Mouse (Mus musculus): ENCODE data around the gene Gba. TPM values are rescaled to one million over a fixed set of nuclear protein-coding genes. Genes with fewer than 3 reads are reported as not detected.
A peak's percentile ranks its signal among the peaks of the same experiment; 100 is the strongest.

The Gba gene
- polyA plus RNA-seq, 1 experiment from 2014 or later: 50.3 TPM

DNA sequence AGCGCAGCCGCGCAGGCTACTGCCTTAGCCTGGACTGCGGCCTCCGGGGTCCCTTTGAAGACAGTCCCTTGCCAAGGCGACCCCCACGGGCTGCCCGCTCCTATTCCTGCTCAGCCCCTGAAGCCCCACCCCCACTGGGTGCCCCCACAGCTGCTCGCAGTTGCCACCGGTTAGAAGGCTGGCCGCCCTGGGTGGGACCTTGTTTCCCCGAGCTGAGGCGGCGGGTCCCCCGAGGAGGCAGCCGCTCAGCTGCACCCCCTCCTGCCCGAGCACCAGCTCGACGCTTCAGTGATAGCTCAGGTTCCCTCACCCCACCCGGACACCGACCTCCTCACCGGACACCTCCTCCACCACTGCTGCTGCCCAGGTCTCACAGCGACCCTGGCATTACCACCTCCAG, 15.5 kb upstream of the Gba start:
- Histone ChIP-seq H3K27me3 (replicated peaks) (no peaks in the 10 kb centered on the region), H3K27ac (no peak overlapping the region), H3K4me3 (no peak overlapping the region), H3K9ac (0 out of 2 replicates have a peak overlapping the region, but pooled peaks have one; percentile 29), H3K36me3 (peaks cover 20% of the 10 kb centered on the region), H3K9me3 (no peaks in the 10 kb centered on the region), H3K4me1 (peaks cover 24% of the 10 kb centered on the region), H3K4me2 (replicated peaks) (0 out of 2 replicates have a peak overlapping the region, but pooled peaks have one; percentile 7)
- 49% methylated on average over 23 of the region's 23 CpGs for WGBS
- ATAC-seq (ENCODE audit: low FRiP score, low read depth): no peak

DNA sequence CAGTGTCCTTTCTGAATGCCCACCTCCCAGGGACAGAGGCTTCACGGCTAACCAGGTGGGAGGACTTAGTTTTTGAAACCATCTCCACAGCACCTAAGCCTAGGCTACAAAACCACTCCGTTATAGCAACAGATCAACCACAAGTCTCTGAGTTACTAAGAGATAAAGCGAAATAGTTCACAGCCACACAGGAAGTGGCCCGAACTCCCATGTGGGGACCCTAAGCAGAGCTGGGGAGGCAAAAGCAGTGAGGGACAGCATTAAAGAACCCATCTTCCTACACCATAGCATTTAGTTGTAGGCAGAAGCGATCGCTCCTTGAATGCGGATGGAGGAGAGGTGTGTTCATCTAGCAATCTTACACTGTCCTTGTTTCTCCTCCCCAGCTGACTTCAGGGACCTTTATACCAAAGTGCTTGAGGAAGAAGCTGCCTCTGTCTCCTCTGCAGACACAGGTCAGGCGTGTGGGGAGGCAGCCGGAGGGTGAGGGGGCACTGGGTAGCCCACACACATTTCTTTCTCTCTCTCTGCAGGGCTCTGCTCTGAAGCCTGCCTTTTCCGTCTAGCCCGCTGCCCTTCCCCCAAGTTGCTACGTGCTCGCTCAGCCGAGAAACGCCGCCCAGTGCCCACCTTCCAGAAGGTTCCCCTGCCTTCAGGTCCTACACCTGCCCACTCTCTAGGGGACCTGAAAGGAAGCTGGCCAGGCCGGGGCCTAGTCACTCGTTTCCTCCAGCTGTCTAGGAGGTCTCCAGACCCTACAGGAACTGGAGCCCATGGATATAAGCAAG, 14.8 kb upstream of the Gba start:
- no peaks in the 10 kb centered on the region for H3K27me3 ChIP-seq (replicated peaks)
- no peak for ATAC-seq (ENCODE audit: low FRiP score, low read depth)
- H3K4me3 ChIP-seq: no peak overlapping the region
- no peak overlapping the region for H3K4me2 ChIP-seq (replicated peaks)
- H3K9me3 ChIP-seq: no peaks in the 10 kb centered on the region
- 75% methylated on average over 18 of the region's 18 CpGs for WGBS
- H3K9ac ChIP-seq: no peak overlapping the region
- peaks cover 17% of the 10 kb centered on the region for H3K36me3 ChIP-seq
- peaks cover 24% of the 10 kb centered on the region for H3K4me1 ChIP-seq
- no peak overlapping the region for H3K27ac ChIP-seq

DNA sequence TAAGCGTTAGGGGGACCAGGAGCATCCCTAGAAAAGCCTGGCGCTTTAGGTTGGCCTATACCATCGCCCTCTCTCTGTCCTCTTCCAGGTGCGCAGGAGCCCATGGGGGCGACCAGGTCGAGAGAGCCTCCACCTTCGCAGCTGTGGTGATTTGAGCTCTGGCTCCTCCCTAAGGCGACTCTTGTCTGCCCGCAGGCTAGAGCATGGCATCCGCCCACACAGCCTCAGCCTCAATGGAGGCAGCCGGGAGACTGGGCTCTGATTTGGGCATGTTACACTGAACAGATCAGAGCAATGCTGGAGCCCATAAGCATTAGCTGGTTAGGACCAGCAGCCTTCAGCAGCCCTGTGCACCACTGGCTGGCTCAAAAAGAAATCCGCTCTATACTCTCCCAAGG, 14.3 kb upstream of the Gba start:
- H3K27ac ChIP-seq: no peak overlapping the region
- peaks cover 17% of the 10 kb centered on the region for H3K36me3 ChIP-seq
- no peaks in the 10 kb centered on the region for H3K9me3 ChIP-seq
- H3K4me1 ChIP-seq: peaks cover 22% of the 10 kb centered on the region
- no peak overlapping the region for H3K4me3 ChIP-seq
- WGBS: 75% methylated on average over 12 of the region's 12 CpGs
- no peak for ATAC-seq (ENCODE audit: low FRiP score, low read depth)
- H3K4me2 ChIP-seq (replicated peaks): no peak overlapping the region
- H3K27me3 ChIP-seq (replicated peaks): no peaks in the 10 kb centered on the region
- H3K9ac ChIP-seq: no peak overlapping the region

DNA sequence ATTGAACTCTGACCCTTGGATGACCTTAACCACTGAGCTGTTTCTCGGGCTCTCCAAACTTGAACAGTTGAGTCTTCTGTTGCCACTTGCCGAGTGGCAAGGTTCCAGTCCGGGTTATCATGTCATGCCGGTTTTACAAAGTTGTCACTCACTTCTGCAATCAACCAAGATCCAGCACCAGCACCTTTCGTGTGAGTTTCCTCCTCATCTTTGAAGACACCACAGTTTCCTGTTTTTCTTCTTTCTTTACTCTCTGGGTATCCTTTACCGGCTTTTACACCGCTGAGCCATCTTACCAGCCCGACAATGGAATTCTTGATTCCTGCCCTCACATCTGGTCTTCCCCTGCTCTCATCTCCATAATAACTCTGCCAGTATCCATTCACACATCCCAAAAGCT, 12.3 kb upstream of the Gba start:
- Histone ChIP-seq H3K9me3 (no peaks in the 10 kb centered on the region), H3K27me3 (replicated peaks) (no peaks in the 10 kb centered on the region), H3K36me3 (peaks cover 17% of the 10 kb centered on the region), H3K4me3 (no peak overlapping the region), H3K9ac (no peak overlapping the region), H3K4me1 (peaks cover 2% of the 10 kb centered on the region), H3K4me2 (replicated peaks) (no peak overlapping the region), H3K27ac (no peak overlapping the region)
- 86% methylated on average over 8 of the region's 8 CpGs for WGBS
- ATAC-seq (ENCODE audit: low FRiP score, low read depth): no peak

DNA sequence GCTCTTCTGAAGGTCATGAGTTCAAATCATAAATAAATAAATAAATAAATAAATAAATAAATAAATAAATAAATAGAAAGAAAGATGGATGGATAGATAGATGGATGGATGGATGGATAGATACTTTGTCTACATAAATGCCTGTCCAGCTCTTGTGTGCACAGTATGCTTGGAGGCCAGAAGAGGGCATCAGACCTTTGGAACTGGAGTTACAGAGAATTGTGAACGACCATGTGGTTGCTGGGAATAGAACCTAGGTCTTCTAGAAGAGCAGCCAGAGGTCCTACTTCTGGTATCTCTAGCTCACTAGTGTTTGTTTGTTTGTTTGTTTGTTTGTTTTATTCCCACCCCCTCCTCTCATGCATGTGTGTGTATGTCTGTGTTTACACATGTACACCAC, 9.4 kb upstream of the Gba start:
- Histone ChIP-seq H3K4me3 (no peak overlapping the region), H3K4me2 (replicated peaks) (no peak overlapping the region), H3K36me3 (peaks cover 7% of the 10 kb centered on the region), H3K27me3 (replicated peaks) (no peaks in the 10 kb centered on the region), H3K27ac (no peak overlapping the region), H3K9ac (no peak overlapping the region), H3K4me1 (0 out of 2 replicates have a peak, but pooled peaks cover 6% of the 10 kb centered on the region), H3K9me3 (no peaks in the 10 kb centered on the region)
- WGBS: 70% methylated on average over 1 of the region's 1 CpGs
- ATAC-seq (ENCODE audit: low FRiP score, low read depth): no peak

DNA sequence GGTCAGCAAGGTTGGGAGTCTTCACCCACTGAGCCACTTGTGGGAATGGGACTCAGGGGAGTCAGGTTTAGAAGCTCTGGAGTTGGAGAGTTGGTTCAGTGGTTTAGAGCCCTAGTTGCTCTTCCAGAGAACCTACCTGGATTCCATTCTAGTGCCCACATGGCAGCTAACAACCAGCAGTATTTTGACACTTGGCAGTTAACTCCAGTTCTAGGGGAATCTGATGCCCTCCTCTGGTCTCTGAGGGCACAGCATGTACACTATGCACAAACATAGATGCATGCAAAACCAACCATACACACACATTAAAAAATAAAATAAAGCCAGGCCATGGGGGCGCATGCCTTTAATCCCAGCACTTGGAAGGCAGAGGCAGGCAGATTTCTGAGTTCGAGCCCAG, 8.9 kb upstream of the Gba start:
- no peak overlapping the region for H3K4me2 ChIP-seq (replicated peaks)
- H3K9me3 ChIP-seq: no peaks in the 10 kb centered on the region
- H3K27ac ChIP-seq: no peak overlapping the region
- H3K4me3 ChIP-seq: no peak overlapping the region
- H3K36me3 ChIP-seq: peaks cover 2% of the 10 kb centered on the region
- ATAC-seq (ENCODE audit: low FRiP score, low read depth): no peak
- H3K27me3 ChIP-seq (replicated peaks): no peaks in the 10 kb centered on the region
- WGBS: 87% methylated on average over 2 of the region's 2 CpGs
- 0 out of 2 replicates have a peak, but pooled peaks cover 6% of the 10 kb centered on the region for H3K4me1 ChIP-seq
- H3K9ac ChIP-seq: no peak overlapping the region

DNA sequence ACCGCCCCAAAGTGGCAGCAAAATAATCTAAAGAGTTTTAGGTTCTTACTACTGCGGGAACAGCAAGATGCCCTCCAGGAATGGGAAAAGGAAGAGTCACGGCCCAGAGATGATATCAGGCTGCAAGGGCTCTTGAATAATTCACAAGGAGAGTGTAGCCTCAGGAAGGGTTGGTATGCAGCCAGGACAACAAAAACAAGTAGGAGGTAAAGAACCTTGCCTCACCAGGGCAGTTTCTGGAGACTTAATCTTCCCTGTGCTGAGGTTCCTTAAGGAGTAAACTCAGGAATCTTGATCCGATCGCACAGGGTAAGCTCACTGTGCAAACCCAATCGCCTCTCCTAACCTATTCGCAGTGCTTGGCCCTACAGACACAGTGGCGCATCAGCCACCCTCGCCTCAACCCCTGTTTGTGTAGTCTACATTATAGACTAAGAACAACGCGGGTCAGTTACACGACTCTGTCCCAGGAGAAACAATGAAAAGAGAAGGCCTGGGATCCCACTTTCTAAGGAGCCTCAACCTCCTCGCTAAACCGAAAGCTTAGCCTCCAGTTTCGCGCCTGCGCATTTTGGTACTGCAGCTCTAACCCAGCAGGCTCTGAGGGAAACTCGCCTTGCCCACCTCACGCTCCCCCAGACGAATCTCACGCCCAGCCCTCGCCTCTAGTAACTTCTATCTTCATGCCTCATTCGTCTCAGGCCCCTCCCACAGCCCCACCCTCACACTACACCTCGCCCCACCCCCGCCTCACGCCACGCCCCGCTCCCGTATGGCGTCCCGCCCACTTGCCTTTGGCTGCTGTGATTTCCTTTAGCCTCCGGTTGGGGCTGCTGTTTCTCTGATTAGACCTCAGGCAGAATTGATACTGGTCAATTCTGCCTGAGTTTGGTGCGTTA, 6.5 kb upstream of the Gba start:
- 0 out of 2 replicates have a peak, but pooled peaks cover 6% of the 10 kb centered on the region for H3K4me1 ChIP-seq
- H3K9ac ChIP-seq: peak overlapping the region; percentile 40
- peak overlapping the region; percentile 22 for H3K4me3 ChIP-seq
- H3K27me3 ChIP-seq (replicated peaks): no peaks in the 10 kb centered on the region
- H3K27ac ChIP-seq: peak overlapping the region; percentile 38; the same call in 1 of the 2 replicates
- peak overlapping the region; percentile 59 for H3K4me2 ChIP-seq (replicated peaks)
- H3K36me3 ChIP-seq: no peaks in the 10 kb centered on the region
- ATAC-seq (ENCODE audit: low FRiP score, low read depth): peak; percentile 94
- H3K9me3 ChIP-seq: no peaks in the 10 kb centered on the region
- whole genome bisulfite sequencing: 9% methylated on average over 33 of the region's 33 CpGs

DNA sequence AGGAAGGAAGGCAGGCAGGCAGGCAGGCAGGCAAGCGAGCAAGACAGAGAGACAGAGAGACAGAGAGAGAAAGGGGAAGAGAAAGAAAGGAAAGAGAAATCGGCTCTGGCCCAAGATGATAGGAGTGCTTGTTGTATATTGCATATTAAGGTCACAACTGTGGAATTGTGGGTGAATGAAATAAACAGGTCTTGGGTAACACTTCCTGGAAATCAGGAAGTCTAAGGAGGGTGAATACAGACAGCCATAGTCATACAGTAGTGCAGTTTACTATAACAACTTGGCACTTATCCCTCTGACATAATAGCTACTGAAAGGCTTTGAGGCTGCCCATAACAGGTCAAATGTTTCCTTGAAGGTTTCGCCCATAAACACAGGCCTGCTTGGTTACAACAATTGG, 2.9 kb upstream of the Gba start:
- H3K27me3 ChIP-seq (replicated peaks): no peaks in the 10 kb centered on the region
- no peaks in the 10 kb centered on the region for H3K9me3 ChIP-seq
- H3K4me3 ChIP-seq: no peak overlapping the region
- H3K27ac ChIP-seq: no peak overlapping the region
- WGBS: 79% methylated on average over 3 of the region's 3 CpGs
- H3K4me1 ChIP-seq: peaks cover 12% of the 10 kb centered on the region
- ATAC-seq (ENCODE audit: low FRiP score, low read depth): no peak
- H3K4me2 ChIP-seq (replicated peaks): no peak overlapping the region
- H3K36me3 ChIP-seq: peaks cover 7% of the 10 kb centered on the region; the same call in 1 of the 2 replicates
- H3K9ac ChIP-seq: no peak overlapping the region

DNA sequence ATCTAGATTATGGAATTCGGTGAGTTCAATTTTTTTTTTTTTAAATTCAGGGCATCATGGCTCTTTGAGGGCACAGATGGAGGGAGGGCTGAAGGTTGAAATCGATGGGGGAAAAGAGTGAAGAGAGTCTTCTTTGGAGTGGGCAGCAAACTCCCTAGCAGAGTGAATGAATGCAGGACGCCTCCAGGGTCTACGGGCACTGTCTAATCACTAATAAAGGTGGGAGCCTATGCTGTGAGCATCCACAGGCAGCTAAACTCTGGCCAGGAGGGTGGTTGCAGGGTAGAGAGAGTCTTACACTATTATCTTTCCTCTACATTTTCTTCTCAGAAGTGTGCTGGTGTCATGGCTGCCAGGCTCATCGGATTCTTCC, 400 bp downstream of the Gba start:
- Histone ChIP-seq H3K9me3 (no peaks in the 10 kb centered on the region), H3K36me3 (peaks cover 39% of the 10 kb centered on the region), H3K4me2 (replicated peaks) (peak overlapping the region; percentile 70), H3K4me1 (peaks cover 6% of the 10 kb centered on the region), H3K4me3 (peak overlapping the region; percentile 43), H3K27ac (no peak overlapping the region), H3K9ac (peak overlapping the region; percentile 62), H3K27me3 (replicated peaks) (no peaks in the 10 kb centered on the region)
- 40% methylated on average over 5 of the region's 5 CpGs for WGBS
- ATAC-seq (ENCODE audit: low FRiP score, low read depth): 0 out of 2 replicates have a peak, but pooled peaks have one; percentile 16

DNA sequence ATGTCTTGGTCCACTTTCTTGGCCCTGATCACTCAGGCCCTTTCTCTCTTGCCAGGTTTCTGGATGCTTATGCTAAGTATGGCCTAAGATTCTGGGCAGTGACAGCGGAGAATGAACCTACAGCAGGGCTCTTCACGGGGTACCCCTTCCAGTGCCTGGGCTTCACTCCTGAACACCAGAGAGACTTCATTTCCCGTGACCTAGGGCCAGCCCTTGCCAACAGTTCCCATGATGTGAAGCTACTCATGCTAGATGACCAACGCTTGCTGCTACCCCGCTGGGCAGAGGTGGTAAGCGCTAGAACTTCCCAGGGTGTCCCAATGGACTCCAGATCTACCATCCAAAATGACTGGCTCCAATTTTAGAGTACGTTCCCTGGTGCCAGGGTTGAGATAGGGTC, 3.4 kb downstream of the Gba start:
- Histone ChIP-seq H3K9me3 (no peaks in the 10 kb centered on the region), H3K9ac (no peak overlapping the region), H3K36me3 (peaks cover 69% of the 10 kb centered on the region), H3K27ac (no peak overlapping the region), H3K4me2 (replicated peaks) (no peak overlapping the region), H3K4me1 (peaks cover 6% of the 10 kb centered on the region), H3K27me3 (replicated peaks) (no peaks in the 10 kb centered on the region), H3K4me3 (no peak overlapping the region)
- 93% methylated on average over 7 of the region's 7 CpGs for WGBS
- no peak for ATAC-seq (ENCODE audit: low FRiP score, low read depth)

DNA sequence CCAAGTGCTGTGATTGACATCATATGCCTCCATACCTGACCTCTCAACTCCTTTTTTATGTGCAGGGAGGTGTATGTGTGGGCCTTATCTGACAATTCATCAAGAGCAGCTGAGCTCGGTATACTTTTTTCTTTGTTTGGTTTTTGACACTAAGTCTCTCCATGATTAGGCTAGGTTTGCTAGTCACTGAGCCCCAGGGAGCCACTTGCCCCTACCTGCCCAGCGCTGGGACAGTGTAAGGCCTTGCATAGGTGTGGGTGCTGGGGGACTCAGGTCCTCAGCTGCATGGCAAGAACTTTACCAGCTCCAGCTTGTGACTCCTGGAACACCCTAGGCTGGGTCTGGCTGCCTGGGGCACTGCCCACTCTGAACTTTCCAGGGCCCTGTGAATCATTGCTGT, 4.0 kb downstream of the Gba start:
- Histone ChIP-seq H3K4me2 (replicated peaks) (no peak overlapping the region), H3K27ac (no peak overlapping the region), H3K4me3 (no peak overlapping the region), H3K9ac (no peak overlapping the region), H3K27me3 (replicated peaks) (no peaks in the 10 kb centered on the region), H3K36me3 (peaks cover 70% of the 10 kb centered on the region), H3K4me1 (peaks cover 6% of the 10 kb centered on the region), H3K9me3 (no peaks in the 10 kb centered on the region)
- ATAC-seq (ENCODE audit: low FRiP score, low read depth): no peak
- 93% methylated on average over 2 of the region's 2 CpGs for WGBS

DNA sequence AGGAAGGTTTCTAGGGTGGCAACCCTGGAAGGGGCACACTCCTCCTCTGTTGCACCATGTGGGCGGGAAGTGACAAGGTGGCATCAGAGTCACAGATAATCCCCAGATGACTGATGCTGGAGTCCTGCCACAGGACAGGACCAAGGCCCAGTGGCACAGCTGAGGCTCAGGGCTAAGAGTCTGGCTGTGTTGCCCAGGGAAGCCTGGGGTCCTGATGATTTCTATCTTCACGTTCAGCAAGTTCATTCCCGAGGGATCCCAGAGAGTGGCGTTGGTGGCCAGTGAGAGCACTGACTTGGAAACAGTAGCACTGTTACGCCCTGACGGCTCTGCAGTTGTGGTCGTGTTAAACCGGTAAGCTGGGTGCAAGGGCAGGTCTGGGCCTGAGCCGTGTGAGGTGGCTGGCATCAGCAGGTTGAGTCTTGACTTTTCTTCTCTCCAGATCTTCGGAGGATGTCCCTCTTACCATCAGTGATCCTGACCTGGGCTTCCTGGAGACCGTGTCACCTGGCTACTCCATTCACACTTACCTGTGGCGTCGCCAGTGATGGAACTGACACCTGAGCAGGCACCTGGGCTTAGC, 5.4 kb downstream of the Gba start:
- Histone ChIP-seq H3K4me3 (no peak overlapping the region), H3K27ac (no peak overlapping the region), H3K9me3 (no peaks in the 10 kb centered on the region), H3K27me3 (replicated peaks) (no peaks in the 10 kb centered on the region), H3K36me3 (peaks cover 70% of the 10 kb centered on the region), H3K4me2 (replicated peaks) (0 out of 2 replicates have a peak overlapping the region, but pooled peaks have one; percentile 3), H3K9ac (no peak overlapping the region), H3K4me1 (peaks cover 12% of the 10 kb centered on the region)
- WGBS: 92% methylated on average over 13 of the region's 13 CpGs
- no peak for ATAC-seq (ENCODE audit: low FRiP score, low read depth)
